In genomic region chr1:133034091-133034460, GRCm38 (mm10) we compare ENCODE assay signal across 8 mouse cellular contexts. TPM values are rescaled to one million over a fixed set of nuclear protein-coding genes. Genes with fewer than 3 reads are reported as not detected.
A peak's percentile ranks its signal among the peaks of the same experiment; 100 is the strongest.
DNase-seq lines count a peak whose midpoint lies in the region; ATAC-seq and TF ChIP-seq lines count a peak whose summit lies in the region.

No protein-coding gene starts in this region.

- no peaks in the 10 kb centered on the region for H3K4me1 ChIP-seq in cortical plate, adult 2 months (ENCODE audit: control insufficient read depth, insufficient read depth, low read length)
- no peaks in the 10 kb centered on the region; the same call in 1 of the 2 replicates for H3K4me1 ChIP-seq in heart, adult 2 months (ENCODE audit: control insufficient read depth, insufficient read depth, low read length)
- no peaks in the 10 kb centered on the region; the same call in 1 of the 2 replicates for H3K4me1 ChIP-seq in kidney, adult 2 months (ENCODE audit: control insufficient read depth, insufficient read depth, low read length)
- peaks cover 15% of the 10 kb centered on the region for H3K4me1 ChIP-seq in liver, embryonic 12.5 days

- no peak overlapping the region for H3K27ac ChIP-seq in cortical plate, adult 2 months (ENCODE audit: insufficient read depth, low read length)
- peak overlapping the region; percentile 82 for H3K27ac ChIP-seq in heart, adult 2 months
- H3K27ac ChIP-seq in kidney, adult 2 months (ENCODE audit: insufficient read depth, low read depth, low read length), result no peak overlapping the region
- H3K27ac ChIP-seq in liver, embryonic 12.5 days, result peak overlapping the region; percentile 76; the same call in 1 of the 2 replicates

- ATAC-seq in liver, embryonic 12.5 days, result peak; percentile 79

- peak overlapping the region; percentile 41; the same call in 1 of the 2 replicates for H3K9ac ChIP-seq in heart, adult 2 months (ENCODE audit: low read depth, low read length)
- peak overlapping the region; percentile 72 for H3K9ac ChIP-seq in liver, embryonic 12.5 days

- H3K4me3 ChIP-seq in cortical plate, adult 2 months (ENCODE audit: insufficient read depth, low read length), result peak overlapping the region; percentile 61; the same call in 1 of the 2 replicates
- H3K4me3 ChIP-seq in heart, adult 2 months, result peak overlapping the region; percentile 77
- H3K4me3 ChIP-seq in kidney, adult 2 months (ENCODE audit: insufficient read depth, low read depth, low read length), result no peak overlapping the region
- H3K4me3 ChIP-seq in liver, embryonic 12.5 days, result peak overlapping the region; percentile 70
- H3K4me3 ChIP-seq in myocyte, result peak overlapping the region; percentile 25

- 9% methylated on average over 11 of the region's 11 CpGs for WGBS in heart, adult 2 months
- 15% methylated on average over 11 of the region's 11 CpGs for WGBS in kidney, adult 2 months
- WGBS in liver, embryonic 12.5 days (ENCODE audit: insufficient replicate concordance), result 0% methylated on average over 11 of the region's 11 CpGs

- no peak overlapping the region for H3ac ChIP-seq in myocyte (ENCODE audit: control insufficient read depth, insufficient read length)

- peak; percentile 85 for DNase-seq in A20 (ENCODE audit: low read depth, low spot score)
- peak; percentile 78 for DNase-seq in Muller cell, postnatal 12 days (ENCODE audit: inconsistent ontology term)
- peak; percentile 62 to 76 for DNase-seq in heart, adult 2 months
- peak; percentile 55 for DNase-seq in kidney, adult 2 months
- DNase-seq in ovary, postnatal 10 days (ENCODE audit: low spot score), result no peak

- no peaks in the 10 kb centered on the region for H3K79me2 ChIP-seq in heart, adult 2 months (replicated peaks; ENCODE audit: control insufficient read depth, insufficient read depth, low read length)
- H3K79me2 ChIP-seq in myocyte (ENCODE audit: control insufficient read depth, insufficient read depth), result no peaks in the 10 kb centered on the region

- TF ChIP-seq CTCF in cortical plate, adult 2 months (IDR thresholded peaks at IDR 0.05; ENCODE audit: extremely low read depth, insufficient read depth, low read length), result no peak
- TF ChIP-seq CTCF in heart, adult 2 months (IDR thresholded peaks at IDR 0.05), result no peak
- TF ChIP-seq CTCF in kidney, adult 2 months (conservative IDR thresholded peaks at IDR 0.05; ENCODE audit: insufficient read depth, insufficient read length, low read depth, low read length), result no peak

- intact Hi-C loops in heart, adult 2 months (cut with DNase I), result no loop called here

- H3K9me3 ChIP-seq in liver, embryonic 12.5 days (replicated peaks), result no peaks in the 10 kb centered on the region

- no peaks in the 10 kb centered on the region for H3K36me3 ChIP-seq in heart, adult 2 months (ENCODE audit: control insufficient read depth, insufficient read depth, low read length)
- H3K36me3 ChIP-seq in kidney, adult 2 months (ENCODE audit: control insufficient read depth, insufficient read depth, low read length), result no peaks in the 10 kb centered on the region
- no peaks in the 10 kb centered on the region for H3K36me3 ChIP-seq in liver, embryonic 12.5 days
- H3K36me3 ChIP-seq in myocyte (ENCODE audit: control insufficient read depth, insufficient read depth), result no peaks in the 10 kb centered on the region

- no peak for TF ChIP-seq EP300 in heart, adult 2 months (IDR thresholded peaks at IDR 0.05; ENCODE audit: insufficient read depth, low read depth, low read length)

- TF ChIP-seq POLR2A in cortical plate, adult 2 months (IDR thresholded peaks at IDR 0.05; ENCODE audit: extremely low read depth, insufficient read depth, low read length), result no peak
- TF ChIP-seq POLR2A in heart, adult 2 months (IDR thresholded peaks at IDR 0.05; ENCODE audit: insufficient read depth, low read depth, low read length), result no peak
- TF ChIP-seq POLR2A in kidney, adult 2 months (IDR thresholded peaks at IDR 0.05; ENCODE audit: low read depth, low read length), result no peak
- no peak for TF ChIP-seq POLR2A in myocyte (IDR thresholded peaks at IDR 0.05; ENCODE audit: insufficient read length, low read depth)

- no peaks in the 10 kb centered on the region for H3K27me3 ChIP-seq in heart, adult 2 months (ENCODE audit: control insufficient read depth, insufficient read depth, low read length)
- no peaks in the 10 kb centered on the region for H3K27me3 ChIP-seq in kidney, adult 2 months (replicated peaks; ENCODE audit: control insufficient read depth, insufficient read depth, low read length)
- H3K27me3 ChIP-seq in liver, embryonic 12.5 days (replicated peaks), result no peaks in the 10 kb centered on the region
- no peaks in the 10 kb centered on the region for H3K27me3 ChIP-seq in myocyte (ENCODE audit: control insufficient read depth, insufficient read depth, insufficient read length)

- H3K4me2 ChIP-seq in liver, embryonic 12.5 days, result peak overlapping the region; percentile 76
- H3K4me2 ChIP-seq in myocyte (ENCODE audit: low read depth), result peak overlapping the region; percentile 28

TF ChIP-seq in myocyte, 11 proteins besides CTCF, POLR2A, EP300 and RAD21:
- TF ChIP-seq USF1 (IDR thresholded peaks at IDR 0.05; ENCODE audit: low read depth) (no peak), POLR2AphosphoS2 (IDR thresholded peaks at IDR 0.05; ENCODE audit: insufficient read length, low read depth) (no peak), TCF3 (IDR thresholded peaks at IDR 0.05; ENCODE audit: insufficient read length, low read depth) (no peak), MAX (IDR thresholded peaks at IDR 0.05; ENCODE audit: low read depth) (no peak), MYOD1 (IDR thresholded peaks at IDR 0.05; ENCODE audit: control insufficient read depth in 1 of 3, insufficient read length in 2 of 3, low read depth in 2 of 3) (no peak)

RNA-seq across cellular contexts. Expression of gene Mdm4, which starts 3.7 kb away (rescaled TPM):
- polyA plus RNA-seq in cortical plate, adult 2 months (2012; rRNA removed), result 67.3 and 68.3 TPM in 2 replicates
- total RNA-seq in heart, adult 2 months (2021), result 10 to 100 TPM; 23.7 to 25.9 TPM
- polyA plus RNA-seq in heart, adult 2 months (2012; rRNA removed), result 22.9 and 43.2 TPM in 2 replicates
- polyA plus RNA-seq in kidney, adult 2 months (2012; rRNA removed), result 22.1 and 24.5 TPM in 2 replicates
- polyA plus RNA-seq in liver, embryonic 12.5 days (2016; fragmentation: Nextera tagmentation; extraction: Ambion mirVana), result 24.9 and 26.2 TPM in 2 replicates
- polyA plus RNA-seq in myocyte (2012; fragmentation: generic; extraction: Trizol), result 11.5 TPM

RNA-seq across cellular contexts. Expression of gene Pik3c2b, which starts 11.4 kb away (rescaled TPM):
- polyA plus RNA-seq in cortical plate, adult 2 months (2012; rRNA removed), result 11.1 and 12.0 TPM in 2 replicates
- 10 to 100 TPM; 14.6 to 19.4 TPM for total RNA-seq in heart, adult 2 months (2021)
- 19.9 and 22.0 TPM in 2 replicates for polyA plus RNA-seq in heart, adult 2 months (2012; rRNA removed)
- polyA plus RNA-seq in kidney, adult 2 months (2012; rRNA removed), result 3.6 TPM in 2 replicates
- 1.8 and 1.9 TPM in 2 replicates for polyA plus RNA-seq in liver, embryonic 12.5 days (2016; fragmentation: Nextera tagmentation; extraction: Ambion mirVana)
- 1.8 TPM for polyA plus RNA-seq in myocyte (2012; fragmentation: generic; extraction: Trizol)

Comparison
In these comparisons a context has a peak if more than half of its experiments do, and no peak if none do; other contexts are left out.
1. H3K27ac ChIP-seq: peak in heart, adult 2 months (single experiment) and liver, embryonic 12.5 days (single experiment); none in cortical plate, adult 2 months (single experiment) and kidney, adult 2 months (single experiment).